Mouse (Mus musculus) gonadal fat pad, adult 2 months (tissue): ENCODE data around the gene Pard3. TPM values are rescaled to one million over a fixed set of nuclear protein-coding genes. Genes with fewer than 3 reads are reported as not detected.

Experiments used
- DNase-seq: peaks from one replicate; pipeline ENCODE4 v3.0.0-alpha.2; 2012; ENCODE audit warnings: low read depth
- polyA plus RNA-seq: library from polyadenylated mRNA; depleted of rRNA; stranded (reverse); fragments of >200 nt; gene quantifications from 2 replicates; pipeline ENCODE4 v1.2.3, GENCODE M21; 2012

Gene Pard3
- polyA plus RNA-seq, 1 experiment, result 31.5 TPM

DNA sequence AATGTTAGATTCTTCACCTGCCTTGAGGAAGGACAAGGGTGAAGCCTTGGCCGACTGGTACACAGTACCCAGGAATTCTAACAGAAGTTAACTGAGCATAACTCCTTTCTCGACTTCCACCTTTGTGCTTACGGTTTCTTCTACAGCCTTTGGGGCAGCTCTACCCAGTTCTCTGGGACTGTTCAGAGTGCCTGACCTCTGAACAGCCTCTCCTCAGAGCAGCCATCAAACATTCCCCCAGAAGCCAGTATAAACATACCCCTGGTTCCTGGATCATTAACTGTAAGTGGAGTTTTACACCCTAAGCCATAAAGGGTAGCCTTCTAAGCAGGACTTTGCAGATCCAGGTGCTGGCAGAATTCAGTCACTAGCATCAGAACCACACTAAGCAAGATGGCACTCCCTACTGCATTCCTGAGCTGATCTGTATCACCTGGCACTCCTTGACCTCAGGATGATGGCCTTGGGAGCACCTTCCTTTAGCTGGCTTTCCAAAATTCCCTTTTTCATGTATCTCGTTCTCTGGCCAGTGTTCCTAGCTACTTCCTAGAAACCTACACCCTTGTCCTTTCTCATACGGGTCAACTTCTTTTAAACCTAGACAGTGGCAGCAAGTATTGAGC is 374.0 kb downstream of the Pard3 start:
- DNase-seq, result no peak

GRCm38 (mm10) chr8:127438625-127439391 is 375.1 kb downstream of the Pard3 start:
- no peak for DNase-seq

DNA sequence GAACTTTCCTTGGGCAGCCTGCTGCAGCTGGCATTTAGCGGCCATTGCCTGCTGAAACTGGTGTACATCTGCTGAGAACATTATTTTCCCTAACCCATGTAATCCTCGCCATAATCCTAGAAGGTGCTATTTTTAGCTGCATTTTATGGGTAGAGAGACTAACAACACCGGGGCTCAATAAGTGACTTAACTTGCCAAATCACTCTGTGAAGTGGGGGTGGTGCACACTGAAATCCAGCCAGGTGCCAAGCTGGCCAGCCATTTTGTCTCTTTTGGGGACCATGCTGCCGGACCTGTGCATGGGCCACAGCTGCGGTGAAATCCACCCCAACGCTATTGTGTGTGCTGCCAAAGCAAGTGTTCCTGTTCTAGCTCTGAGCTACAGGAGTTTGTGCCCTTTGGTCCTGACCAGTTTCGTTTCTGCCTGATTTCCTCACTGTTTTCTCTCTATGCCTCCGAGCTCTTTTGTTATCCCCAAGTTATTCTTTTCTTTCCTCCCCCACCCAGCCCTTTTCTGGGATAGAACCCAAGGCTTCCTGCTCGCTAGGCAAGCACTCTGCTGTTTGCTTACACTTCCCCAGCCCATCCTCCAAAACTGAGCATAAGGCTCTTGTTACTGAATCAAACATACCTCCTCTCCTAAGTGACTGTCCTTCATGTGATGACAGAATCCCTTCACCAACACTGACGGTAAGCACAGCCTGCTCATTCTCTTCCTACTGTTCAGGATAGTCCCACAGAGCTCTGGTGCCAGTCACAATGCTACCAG is 375.9 kb downstream of the Pard3 start:
- no peak for DNase-seq

DNA sequence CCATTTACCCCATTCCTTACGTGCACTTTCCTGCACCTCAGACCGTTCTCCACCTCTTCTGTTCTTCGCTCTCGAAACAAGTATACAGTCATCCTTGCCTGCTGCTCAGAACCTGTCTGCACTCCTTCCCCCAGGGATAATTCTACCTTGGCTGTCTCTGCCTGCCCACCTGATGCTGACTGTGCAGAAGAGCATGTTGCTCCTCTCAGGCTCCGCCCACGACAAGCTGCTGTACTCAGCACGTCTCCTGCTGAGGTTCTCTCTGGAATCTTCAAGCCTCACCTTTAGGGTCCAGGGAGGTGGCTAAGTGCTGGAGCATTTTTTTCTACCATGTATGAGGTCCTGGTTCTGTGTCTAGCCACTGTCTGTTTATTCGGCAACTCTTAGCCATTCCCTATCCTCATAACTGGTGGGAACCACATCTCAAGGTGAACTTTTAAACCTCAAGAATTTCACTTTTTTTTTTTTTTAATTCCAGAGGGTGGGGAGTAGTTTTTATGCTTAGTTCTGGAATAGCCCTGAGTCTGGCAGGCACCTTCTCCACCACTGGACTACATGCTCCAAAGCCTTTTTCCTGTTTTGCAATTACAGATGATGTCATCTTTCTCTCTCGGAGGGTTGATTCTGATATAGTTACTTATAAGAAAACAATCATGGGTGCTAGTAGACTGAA is 376.6 kb downstream of the Pard3 start:
- DNase-seq, result no peak

DNA sequence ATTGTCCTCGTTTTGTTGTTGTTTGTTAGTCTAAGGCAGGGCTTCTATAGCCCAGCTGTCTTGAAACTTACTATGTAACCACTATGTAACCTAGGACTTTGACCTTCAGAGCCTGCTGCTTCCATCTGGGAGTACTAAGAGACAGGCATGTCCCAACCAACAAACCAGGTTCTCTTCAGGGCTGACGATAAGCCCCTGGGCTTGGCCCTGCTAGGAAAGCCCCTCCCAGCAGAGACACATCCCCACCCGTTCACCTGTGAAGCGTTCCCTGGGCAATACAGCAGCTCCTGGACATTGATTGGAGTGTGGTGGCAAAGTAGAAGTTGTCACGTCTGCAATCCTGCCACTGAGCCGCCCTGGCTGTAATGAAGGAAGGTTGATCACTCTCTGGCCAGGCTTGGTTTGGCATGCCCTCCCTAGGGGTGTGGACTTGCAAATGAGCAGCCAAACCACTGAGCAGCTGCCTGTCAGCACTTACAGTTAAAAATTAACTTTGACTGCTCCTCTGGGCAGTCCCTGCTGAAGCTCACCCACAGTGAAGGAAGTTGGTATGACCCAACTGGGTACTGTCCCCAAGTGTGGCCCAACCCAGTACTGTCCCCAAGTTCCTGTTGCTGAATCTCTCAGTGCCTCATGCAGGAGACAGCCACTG is 377.3 kb downstream of the Pard3 start:
- DNase-seq, result no peak

DNA sequence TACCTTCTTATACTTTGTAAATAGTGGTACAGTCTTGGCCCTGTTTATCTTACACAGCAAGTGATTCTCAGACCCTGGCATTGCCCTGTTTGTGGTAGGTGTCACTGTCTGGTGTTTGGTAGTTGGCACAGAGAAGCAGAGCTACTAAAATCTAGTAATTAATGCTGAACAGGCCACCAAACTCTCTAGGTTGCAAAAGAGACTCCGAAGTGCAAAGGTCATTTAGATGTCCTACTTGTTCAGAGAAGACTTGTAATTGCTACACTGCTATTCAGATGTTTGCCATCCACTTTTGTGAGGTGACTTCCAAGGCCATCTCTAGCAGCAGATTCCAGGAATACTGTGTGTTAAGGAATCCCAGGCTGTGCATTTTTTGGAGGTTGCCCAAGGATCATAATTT is 383.7 kb downstream of the Pard3 start:
- no peak for DNase-seq

GRCm38 (mm10) chr8:127449066-127449840 is 385.6 kb downstream of the Pard3 start:
- no peak for DNase-seq

DNA sequence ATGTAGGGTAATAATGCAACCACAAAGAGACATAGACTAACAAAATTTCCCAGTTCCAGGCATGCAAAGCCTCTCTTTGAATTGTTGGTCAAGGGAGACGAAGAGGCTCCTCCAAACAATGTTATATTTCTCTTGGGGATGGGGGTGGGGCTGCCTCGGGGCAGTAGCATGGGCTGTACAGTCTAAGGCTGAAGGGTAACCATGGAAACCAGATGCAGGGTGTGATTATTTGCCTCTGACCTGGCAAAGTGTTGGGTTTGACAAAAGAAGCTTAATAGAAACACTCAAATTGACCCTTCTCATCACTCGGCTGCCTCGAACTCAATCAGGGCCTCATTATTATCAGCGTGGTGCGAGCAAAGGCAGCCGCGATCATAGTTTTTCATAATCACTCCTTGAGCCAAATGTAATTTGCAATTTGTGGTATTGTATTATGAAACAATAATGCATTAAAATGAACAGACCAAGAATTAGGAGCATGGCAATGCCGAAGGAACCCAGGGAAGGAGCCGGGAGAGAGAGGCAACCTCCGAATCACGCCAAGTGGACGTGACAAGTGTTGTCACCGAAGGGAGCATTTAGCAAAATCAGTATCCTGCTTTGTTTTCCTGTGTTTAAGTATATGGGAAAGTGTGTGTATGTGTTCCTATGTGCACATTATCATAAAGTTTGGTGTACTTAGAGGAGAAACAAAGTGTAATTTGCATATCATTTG is 387.4 kb downstream of the Pard3 start:
- DNase-seq, result no peak

DNA sequence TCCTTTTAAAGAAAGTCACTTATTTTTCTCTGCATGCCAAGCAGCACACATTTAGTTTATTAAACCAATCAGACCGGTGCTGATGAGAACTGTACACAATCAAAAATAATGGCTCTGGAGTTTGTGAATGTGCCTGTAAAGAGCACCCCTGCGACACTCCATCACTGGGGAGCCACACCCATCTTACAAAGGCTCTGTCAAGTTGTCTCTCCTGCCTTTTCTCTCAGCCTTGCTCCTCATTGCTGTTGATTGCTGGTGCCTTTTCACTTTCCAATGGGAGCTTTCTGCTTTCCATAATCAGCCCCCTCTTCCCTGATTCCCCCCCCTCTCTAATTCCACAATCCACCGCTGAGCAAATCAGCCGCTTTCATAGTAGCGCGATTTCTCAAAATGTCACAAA is 388.7 kb downstream of the Pard3 start:
- DNase-seq, result no peak

DNA sequence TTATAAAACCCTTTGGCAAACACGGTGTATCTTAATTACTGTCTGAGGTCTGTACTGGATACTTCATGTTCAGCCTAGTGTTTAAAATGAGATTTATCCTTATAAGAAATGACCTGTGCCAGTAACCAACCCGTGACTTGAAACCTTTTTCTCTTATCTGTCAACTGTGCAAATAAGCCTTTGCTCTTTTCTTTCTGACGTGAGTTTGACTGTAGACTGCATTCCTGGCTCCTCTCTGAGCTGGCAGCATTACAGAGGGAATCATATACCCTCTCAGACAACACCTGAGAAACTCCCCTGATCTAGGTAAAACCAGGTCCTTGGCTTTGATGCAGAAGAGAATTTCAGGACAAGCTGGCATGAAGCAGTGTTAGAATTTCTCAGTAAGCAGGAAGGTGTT is 394.2 kb downstream of the Pard3 start:
- DNase-seq, result no peak

DNA sequence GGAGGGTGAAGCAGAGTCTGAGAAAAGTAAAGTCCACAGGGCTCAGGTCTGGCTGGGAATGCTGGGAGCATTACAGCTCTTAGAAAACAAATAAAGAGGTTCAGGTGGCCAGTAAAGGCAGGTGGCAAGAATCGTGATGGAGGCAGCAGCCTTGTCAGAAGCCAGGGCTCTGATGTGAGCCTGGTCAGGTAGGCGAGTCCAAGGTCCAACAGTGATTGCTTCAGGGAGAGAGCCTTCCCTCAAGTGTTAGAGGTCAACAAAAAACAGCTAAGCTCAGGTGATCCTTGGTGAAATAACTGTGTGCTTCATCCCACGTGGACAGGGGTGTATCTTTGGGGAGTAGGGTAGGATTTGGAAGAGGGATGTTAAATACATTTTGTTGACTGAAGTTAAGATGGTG is 397.5 kb downstream of the Pard3 start:
- DNase-seq, result no peak

DNA sequence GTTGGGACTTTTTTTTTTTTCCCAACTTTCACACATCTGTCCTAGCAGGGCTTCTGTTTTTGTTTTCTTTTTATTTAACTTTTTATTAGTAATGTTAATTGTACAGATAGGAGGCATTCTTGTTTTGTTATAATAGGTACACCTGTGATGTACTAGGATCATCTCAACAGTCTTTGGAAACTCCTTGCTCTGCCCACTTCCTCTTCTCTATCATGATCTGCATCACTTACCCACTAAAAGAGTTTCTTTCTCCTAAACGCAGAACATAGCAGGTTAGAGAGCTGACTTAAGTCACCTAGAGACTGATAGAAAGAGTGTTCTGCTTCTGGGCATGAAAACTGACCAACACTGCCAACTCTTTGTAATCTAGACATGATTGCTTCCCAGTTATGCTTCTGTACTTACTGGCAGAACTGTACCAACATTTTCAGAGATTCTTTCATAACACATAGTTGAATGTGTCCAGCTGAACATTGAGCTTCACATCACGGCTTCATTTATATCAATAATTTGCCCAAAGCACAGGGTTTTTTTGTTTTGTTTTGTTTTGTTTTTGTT is 398.8 kb downstream of the Pard3 start:
- DNase-seq, result no peak

DNA sequence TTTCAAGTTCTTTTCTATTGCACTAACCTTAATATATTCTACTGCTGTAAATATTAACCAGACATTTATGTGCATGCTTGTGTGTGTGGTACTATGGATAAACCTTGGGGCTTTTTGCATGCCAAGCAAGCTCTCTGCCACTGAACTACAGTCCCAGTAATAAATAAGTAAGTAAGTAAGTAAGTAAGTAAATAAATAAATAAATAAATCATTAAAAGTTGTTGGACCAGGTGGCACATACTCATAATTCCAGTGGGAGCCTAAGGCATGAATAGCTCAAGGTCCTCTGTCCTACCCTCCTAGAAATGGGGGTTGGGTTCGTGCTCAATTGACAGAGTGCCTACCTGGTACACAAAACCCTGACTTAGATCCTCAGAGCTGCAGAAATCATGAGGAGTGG is 400.6 kb downstream of the Pard3 start:
- DNase-seq, result no peak

DNA sequence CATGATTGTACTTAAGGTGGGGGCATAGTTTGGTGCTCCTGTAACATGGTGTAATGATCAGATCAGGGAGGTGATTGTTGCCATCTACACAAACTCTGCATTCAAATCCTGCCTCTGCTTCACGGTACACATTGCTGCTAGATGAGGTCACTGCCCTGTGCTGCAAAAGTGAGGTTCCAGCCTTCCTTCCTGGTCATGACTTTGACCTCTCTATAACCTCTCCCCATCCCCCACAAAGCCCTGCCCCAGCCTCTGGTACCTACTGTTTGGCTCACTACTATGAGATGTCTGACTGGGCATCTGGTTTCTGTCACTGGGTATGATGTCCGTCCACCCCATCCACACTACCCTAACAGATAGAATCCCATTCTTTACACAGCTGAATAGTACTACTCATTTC is 408.5 kb downstream of the Pard3 start:
- no peak for DNase-seq

DNA sequence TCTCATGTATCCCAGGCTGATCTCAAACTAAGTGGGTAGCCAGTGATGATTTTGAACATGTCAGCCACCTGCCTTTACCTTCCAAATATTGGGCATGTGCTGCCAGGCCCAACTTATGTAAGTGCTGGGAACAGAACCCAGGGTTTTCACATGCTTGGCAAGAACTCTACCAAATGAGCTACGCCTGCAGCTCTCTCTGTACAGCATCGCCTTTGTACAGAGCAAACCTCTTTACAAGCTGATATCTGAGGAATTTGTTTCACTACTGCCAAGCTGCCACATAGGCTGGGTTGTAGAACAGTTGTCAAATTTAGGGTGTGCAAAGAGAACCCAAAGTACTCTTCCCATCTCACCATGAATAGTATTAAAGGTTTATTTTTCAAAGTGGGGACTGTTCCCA is 416.3 kb downstream of the Pard3 start:
- DNase-seq, result peak; percentile 30

DNA sequence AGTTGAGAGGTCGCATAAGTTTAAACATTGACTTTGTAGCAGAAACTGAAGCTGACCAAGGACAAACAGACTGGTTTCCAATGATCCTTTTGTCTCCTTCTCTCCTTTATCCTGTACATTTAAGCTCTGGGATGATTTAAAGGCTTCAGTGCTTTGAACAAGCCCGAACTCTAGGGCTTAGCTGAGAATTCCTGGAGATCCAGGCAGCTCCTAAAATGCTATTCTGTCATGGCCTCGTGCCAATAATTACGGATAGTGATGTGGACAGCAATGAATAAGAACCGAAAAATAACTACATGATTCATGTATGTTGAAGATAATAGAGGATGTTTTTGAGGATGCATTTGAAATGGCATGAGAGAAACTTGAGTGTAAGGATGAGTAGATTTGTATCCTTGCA is 421.9 kb downstream of the Pard3 start:
- no peak for DNase-seq

GRCm38 (mm10) chr8:127491963-127492362 is 428.3 kb downstream of the Pard3 start:
- DNase-seq, result no peak

DNA sequence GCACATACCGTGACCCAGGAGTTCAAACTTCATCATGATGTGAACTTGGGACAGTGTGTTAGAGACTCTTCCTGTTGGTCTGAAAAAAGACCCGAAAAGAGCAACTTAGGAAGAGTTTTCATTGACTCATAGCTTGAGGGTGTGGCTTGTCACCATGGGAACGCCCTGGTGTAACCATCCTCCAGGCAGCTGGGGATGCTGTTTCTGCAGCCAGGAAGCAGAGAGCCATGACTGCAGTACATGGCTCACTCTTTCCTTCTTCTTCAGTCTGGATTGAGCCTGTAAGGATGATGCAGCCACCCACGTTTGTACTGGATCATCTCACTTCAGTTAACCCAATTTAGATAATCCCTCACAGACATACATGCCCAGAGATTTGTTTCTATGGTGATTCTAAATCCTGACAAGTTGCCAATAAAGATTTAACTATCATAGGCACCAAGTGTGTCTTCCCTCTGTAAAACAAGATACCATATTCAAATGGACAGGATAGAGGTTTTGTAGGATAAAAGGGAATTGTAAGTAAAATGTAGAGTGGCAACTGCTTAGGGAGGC is 431.6 kb downstream of the Pard3 start:
- no peak for DNase-seq

- DNase-seq, result no peak
Observed at GRCm38 (mm10) chr8:127498997-127499719, 435.5 kb downstream of the Pard3 start.
